Mouse (Mus musculus): ENCODE measurements at regions not wholly inside any gene's neighbourhood (a gene's known extent, or its start where the extent isn't known, plus 50 kb on each side); places are given as distances from the start of the nearest gene placed in this dataset.

DNA sequence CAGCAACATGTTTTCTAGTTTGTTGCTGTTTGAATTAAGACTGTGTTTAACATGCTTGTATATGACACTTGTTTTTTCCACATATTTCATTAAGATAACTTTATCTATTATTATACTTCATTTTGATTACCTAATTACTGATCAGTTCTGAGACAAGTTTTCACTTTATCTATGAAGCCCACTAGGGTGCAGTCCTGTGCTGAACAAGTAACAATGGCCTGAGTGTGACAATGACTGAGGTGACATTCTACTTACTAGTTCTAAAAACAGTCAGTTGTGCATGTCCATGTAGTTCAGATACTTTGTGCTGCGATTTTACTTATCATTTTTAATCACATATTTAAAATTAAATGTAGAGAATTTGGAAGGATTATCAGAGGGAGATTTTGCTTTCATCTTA lies 1795.2 kb upstream of the Gm37988 start:
- DNase-seq (ENCODE audit: low spot score in 2 of 2) = no peak

DNA sequence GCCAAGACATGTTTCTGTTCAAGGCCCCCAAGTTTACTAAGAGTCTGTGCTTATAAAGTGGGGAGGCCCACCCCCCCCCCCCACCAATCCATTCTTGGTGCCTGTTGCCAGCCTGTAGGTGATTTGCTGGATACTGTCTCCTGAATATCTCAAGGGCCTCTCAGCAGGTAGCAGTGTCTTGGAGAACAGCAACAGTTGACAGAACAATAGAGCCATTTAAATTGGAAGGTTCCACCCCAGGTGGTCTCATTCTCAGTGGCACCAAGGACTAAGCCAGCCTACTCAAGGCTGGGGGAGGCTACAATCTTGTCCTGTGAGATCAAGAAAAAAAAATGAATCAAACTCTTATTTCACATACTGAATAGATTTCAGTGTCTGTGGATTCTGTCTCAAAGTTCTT lies 1744.9 kb upstream of the Gm37988 start:
- DNase-seq (ENCODE audit: low spot score in 2 of 2) = no peak

DNA sequence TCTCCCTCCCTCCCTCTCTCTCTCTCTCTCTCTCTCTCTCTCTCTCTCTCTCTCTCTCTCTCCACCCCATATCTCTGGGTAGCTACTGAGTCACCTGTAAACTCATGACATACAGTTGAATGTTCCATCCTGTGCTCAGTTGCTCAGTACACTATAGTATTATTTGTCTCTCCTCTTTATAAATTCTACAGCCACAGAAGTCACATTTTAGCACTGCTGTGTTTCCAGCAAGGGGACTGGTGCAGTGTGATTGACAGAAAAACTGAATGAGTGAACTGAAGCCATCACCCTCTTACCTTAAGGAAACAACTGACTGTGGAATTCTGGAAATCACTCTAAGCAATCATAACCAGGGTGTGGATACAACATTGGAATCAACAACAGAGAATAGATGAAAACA lies 1713.3 kb upstream of the Gm37988 start:
- DNase-seq (ENCODE audit: low spot score in 2 of 2) = no peak

DNA sequence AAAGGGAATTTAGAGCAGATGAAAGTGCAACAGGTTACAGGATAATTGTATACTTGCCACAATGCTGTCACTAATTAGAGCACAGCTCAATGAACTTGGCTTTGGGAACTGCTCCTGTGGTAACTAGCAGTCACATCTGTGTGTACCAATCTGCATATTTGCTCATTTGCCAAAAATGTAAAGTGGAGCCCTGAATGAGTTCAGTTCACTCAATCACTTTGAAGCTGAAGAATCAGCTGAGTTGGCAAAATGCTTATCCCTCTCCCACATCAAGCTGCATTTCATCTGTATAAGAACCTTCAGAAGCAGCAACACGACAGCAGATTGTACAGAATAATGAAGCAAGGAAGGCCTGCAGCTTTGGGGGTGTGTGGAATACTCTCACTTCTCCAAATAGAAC lies 1712.8 kb upstream of the Gm37988 start:
- peak in 1 of 2 experiments; percentile 8 for DNase-seq (ENCODE audit: low spot score in 2 of 2)

DNA sequence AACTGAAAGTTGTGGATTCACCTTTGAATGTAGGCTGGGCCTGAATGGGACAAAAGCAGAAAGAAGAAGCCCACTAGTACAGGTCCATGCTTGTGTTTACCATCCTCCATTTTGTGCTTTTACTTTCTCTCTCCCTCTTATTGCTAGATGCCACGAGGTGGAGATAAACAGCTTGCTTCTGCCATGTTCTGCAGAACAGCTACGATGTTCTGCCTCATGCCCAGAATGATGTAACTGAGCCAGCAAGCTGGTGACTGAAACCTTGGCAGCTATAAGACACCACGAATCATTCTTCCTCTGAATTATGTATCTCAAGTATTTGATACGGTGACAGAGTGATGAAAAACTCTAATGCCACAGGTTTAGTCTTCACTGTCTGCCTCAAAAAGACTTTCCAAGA lies 1694.1 kb upstream of the Gm37988 start:
- DNase-seq (ENCODE audit: low spot score in 2 of 2) = no peak

DNA sequence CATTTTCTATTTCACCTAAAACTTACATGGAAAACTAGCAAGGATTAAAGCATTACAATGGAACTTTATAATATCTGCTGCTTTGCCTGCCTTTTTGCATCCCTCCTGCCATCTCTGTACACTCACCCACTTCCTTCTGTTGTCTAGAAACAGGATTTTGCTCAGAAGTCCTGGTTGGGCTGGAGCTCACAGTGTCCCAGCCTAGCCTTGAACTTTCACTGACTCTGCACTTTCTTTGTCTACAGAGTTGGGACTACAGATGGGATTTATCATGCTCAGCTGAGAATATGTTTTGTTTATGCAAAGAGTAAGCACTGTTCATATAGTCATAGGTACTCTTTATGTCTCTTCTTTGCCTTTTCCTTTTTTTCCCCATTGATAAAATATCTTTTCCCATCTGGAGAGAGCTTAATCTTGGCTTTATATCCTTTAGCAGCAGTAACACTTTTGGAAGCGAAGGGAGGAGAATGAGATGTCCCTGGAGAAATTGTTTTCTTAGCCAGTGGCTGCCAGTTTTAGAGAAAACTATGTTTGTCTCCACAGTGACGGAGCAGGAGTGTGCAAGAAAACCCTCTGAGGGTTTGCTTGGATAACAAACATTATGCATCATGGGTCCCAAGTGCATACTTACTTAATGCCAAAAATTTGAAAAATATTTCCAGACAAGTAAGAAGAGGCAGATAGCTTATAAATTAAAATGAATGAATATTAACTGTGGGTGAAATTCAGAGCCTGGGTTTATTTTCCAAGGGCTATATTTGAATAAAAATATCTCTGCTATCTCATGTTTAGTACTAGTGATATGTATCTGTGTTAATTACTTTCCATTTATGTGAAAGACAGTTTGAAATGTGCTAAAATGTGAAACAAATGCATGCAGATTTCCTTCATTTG lies 1687.9 kb upstream of the Gm37988 start:
- peak in 1 of 2 experiments; percentile 18 for DNase-seq (ENCODE audit: low spot score in 2 of 2)

DNA sequence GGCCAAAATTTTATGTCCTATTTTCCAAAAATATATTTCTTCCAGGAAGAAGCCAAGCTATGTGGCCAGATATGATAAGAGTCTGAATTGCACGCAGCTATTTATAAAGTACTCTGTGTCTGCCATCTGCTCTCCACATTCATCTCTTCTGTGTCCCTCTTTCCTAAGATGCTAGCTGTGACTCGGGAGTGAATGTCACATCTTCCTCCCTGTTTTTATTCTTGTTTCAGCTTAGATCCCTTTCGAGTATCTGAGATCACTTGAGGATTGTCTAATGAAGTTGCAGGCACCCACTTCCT lies 1687.4 kb upstream of the Gm37988 start:
- peak; percentile 29 to 38 for DNase-seq (ENCODE audit: low spot score in 2 of 2)

DNA sequence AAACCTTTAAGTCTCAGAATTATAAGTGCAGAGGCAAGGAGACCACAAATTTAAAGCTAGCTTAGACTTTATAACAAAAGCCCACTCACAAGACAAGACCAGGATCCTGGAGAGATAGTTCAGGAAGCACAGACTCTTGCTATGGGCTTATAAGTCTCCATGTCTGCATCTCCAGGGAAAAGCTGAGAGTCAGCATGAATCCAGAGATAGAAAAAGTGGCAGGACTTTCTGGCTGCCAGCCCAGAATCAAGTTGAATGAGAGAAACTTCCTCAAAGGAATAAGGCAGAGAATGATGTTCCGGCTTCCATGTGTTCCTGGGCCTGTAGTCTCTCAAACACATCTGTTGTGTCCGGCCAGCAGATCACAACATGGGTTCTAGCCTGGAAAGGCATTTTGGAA lies 1686.4 kb upstream of the Gm37988 start:
- peak; percentile 30 to 67 for DNase-seq (ENCODE audit: low spot score in 2 of 2)

DNA sequence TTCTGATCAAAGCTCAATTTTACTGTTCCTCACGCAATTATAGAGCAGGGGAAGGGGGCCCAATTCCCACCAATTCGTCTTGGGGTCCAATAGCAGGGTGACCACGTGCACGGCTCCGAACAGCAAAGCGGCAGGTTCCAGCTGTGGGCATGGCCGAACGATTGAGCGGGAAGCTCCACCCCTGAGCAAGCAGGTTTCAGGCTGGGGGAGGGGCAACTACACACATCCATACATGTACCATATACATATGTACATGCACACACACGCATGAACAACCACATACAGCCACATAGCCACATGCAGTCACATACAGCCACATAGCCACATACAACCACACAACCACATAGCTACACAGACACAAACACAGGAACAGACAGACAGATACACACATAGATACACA lies 1685.9 kb upstream of the Gm37988 start:
- no peak for DNase-seq (ENCODE audit: low spot score in 2 of 2)

Data from left cerebral cortex, adult 9 months (tissue).